Mouse (Mus musculus) cerebellum, adult 2 months (tissue): ENCODE results near the gene Popdc3. TPM values are rescaled to one million over a fixed set of nuclear protein-coding genes. Genes with fewer than 3 reads are reported as not detected.

Experiments used
- DNase-seq, 2 experiments: peaks; one replicate each; pipeline ENCODE4 v3.0.0; 2021
- H3K27ac ChIP-seq: fragments of 200-500 bp; 2 replicates; pipeline ENCODE4 v1.5.1; 2012; ENCODE audit warnings: low read length, control low read depth, inconsistent platforms; ENCODE audit not compliant: insufficient read depth
- H3K27me3 ChIP-seq: fragments of 200-500 bp; 2 replicates; pipeline ENCODE4 v1.6.1; 2012; ENCODE audit warnings: inconsistent platforms, mild to moderate bottlenecking, low read length, moderate library complexity; ENCODE audit not compliant: control insufficient read depth, insufficient read depth
- H3K4me1 ChIP-seq: fragments of 200-500 bp; 2 replicates; pipeline ENCODE4 v1.6.1; 2011; ENCODE audit warnings: low read length; ENCODE audit not compliant: control insufficient read depth, insufficient read depth
- H3K4me3 ChIP-seq: fragments of 200-500 bp; replicated peaks from 2 replicates; pipeline ENCODE3; 2011; ENCODE audit warnings: mild to moderate bottlenecking, low read depth, low read length, control low read depth; ENCODE audit not compliant: insufficient read depth
- CTCF ChIP-seq: fragments of 200-500 bp; IDR thresholded peaks from 2 replicates; pipeline ENCODE4 v1.5.1; 2011; ENCODE audit warnings: low read depth, mild to moderate bottlenecking, control low read depth, low read length, moderate library complexity, borderline replicate concordance; ENCODE audit not compliant: insufficient read depth
- POLR2A ChIP-seq: fragments of 200-500 bp; IDR thresholded peaks from 2 replicates; pipeline ENCODE4 v1.6.1; 2011; ENCODE audit warnings: low read length, control low read depth, borderline replicate concordance; ENCODE audit not compliant: insufficient read depth
- WGBS: fragments of 180-500 bp; shearing (Covaris S2); methylation state at CpG from one replicate; pipeline ENCODE4 v1.1.7; 2018; 5-methylcytosine and 5-hydroxymethylcytosine counted together
- polyA plus RNA-seq: library from polyadenylated mRNA; depleted of rRNA; stranded (reverse); fragments of >200 nt; gene quantifications from 2 replicates; pipeline ENCODE4 v1.2.3, GENCODE M21; 2012

Popdc3 gene
- polyA plus RNA-seq, 1 experiment = 2.1 TPM

DNA sequence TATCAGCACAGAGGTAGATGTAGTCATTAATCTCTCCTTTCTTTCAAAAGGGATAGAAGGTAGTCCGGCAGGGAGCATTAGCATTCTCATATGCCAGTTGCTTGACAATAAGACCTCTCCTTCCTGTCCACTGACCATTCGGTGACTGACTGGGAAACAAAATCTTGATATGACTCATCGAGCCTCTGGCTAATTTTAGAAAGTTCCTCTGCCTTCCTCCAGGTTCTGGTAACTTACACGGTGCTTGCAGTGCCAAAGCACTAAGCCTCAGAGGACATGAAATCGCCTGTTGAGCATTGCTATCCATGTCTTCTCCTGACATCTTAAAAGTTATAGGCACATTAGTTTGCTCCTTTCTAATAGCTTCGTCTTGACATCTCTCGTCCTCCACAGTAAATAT lies 38.8 kb downstream of the Popdc3 start:
- no peak overlapping the region for H3K4me3 ChIP-seq
- 77% methylated on average over 7 of the region's 7 CpGs for WGBS

DNA sequence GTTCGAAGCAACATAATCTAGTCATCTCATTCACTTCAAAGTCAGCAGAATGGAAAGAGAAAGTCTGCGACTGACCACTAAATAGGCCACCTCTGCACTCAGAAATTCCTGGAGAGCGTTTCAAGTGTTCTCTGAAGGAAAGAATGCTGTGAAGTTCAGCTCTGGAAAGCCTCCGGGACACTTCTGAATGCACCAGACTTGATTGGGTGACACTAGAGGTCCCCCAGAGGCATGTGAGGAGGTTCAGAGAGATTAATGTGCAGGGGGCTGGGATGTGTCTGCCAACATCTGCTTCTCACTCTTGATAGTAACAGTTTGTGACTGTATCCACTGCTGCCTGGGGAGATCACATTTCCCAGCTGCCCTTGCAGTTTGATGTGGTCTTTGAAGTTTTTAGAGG lies 52.1 kb downstream of the Popdc3 start:
- no peak for TF ChIP-seq POLR2A
- TF ChIP-seq CTCF = no peak
- Histone ChIP-seq H3K4me1 (no peaks in the 10 kb centered on the region), H3K4me3 (no peak overlapping the region), H3K27ac (no peak overlapping the region), H3K27me3 (no peaks in the 10 kb centered on the region)
- WGBS = 24% methylated on average over 4 of the region's 4 CpGs
- DNase-seq = no peak

More for the DNA sequence above, 38.8 kb downstream of the Popdc3 start:
- Histone ChIP-seq H3K4me1 (no peaks in the 10 kb centered on the region), H3K27me3 (no peaks in the 10 kb centered on the region), H3K27ac (no peak overlapping the region)
- no peak for DNase-seq
- TF ChIP-seq CTCF (no peak), POLR2A (no peak)

DNA sequence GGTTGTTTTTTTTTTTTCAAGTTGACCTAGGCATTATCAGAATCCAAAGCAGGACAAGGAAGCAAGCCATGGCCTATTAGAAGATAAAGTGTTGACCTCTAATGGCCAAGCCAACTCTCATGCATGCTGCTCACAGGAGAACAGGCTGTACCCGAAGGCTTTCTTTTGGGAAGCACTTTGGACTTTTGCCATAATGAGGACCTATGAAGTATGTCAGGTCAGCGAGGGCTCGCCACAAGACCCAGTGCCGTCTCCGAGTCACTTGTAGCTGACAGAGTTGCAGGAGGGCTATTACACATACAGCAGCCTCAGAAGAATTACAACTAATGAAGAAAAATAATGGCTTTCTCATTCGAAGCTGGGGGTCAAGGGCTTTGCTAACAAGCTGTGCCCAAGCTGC lies 55.5 kb downstream of the Popdc3 start:
- Histone ChIP-seq H3K27ac (no peak overlapping the region), H3K4me3 (no peak overlapping the region), H3K4me1 (no peaks in the 10 kb centered on the region), H3K27me3 (no peaks in the 10 kb centered on the region)
- 68% methylated on average over 6 of the region's 6 CpGs for WGBS
- TF ChIP-seq POLR2A (no peak), CTCF (no peak)
- no peak for DNase-seq

DNA sequence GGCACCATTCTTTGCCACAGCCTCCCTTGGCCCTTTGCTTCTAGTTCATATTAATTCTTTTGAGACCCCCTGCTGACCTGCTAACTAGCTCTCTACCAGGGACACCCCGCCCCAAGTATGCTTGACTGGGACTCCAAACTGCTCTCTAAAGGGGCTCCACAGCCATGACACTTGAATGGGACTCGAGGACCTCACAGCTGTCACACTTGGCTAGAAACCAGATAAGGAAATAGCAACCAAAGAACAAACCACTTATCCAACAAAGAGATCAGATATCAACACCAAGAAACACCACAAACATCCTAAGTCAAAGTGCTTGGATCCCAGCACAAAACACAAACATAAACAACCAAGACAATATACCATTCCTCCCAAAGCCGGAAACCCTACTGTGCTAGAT lies 58.4 kb downstream of the Popdc3 start:
- Histone ChIP-seq H3K4me1 (no peaks in the 10 kb centered on the region), H3K4me3 (no peak overlapping the region), H3K27ac (no peak overlapping the region), H3K27me3 (no peaks in the 10 kb centered on the region)
- DNase-seq = no peak
- WGBS = 22% methylated on average over 3 of the region's 3 CpGs
- no peak for TF ChIP-seq POLR2A
- TF ChIP-seq CTCF = no peak

DNA sequence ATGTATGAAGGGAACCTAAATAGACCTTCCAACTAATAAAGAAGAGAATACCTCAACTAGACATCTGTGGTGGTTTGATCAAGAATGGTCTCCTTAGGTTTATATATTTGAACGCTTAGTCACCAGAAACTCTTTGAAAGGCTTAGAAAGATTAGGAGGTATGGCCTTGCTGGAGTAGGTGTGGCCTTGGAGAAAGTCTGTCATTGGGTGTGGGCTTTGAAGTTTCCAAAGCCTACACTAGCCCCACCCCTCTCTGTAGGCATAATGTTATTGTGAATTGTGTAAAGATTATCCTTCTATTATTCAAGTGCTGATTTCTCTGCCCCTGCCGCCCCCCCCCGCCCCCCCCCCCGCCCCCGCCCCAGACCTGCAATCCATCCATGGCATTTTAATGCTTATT lies 59.6 kb downstream of the Popdc3 start:
- no peak for DNase-seq
- Histone ChIP-seq H3K4me3 (no peak overlapping the region), H3K27ac (no peak overlapping the region), H3K27me3 (no peaks in the 10 kb centered on the region), H3K4me1 (no peaks in the 10 kb centered on the region)
- WGBS = 79% methylated on average over 5 of the region's 5 CpGs
- TF ChIP-seq CTCF = no peak

DNA sequence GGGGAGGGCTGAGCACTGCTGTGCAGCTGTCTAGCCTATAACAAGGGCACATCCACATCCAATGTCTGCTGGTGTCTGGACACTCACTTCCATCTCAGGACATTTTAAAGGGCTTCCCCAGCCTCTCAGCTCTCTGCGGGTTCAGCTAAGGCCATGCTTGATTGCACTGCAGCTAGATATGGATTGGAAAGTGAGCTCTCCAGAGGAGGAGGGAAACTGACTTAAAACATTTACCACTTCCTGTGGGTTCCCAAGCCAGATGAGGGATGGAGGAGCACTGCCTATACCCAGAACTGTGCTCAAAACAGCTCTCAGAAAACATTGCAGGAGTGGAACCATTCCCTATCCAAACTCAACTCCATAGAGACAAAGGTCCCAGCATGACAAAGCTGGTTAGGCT lies 82.6 kb downstream of the Popdc3 start:
- no peaks in the 10 kb centered on the region for H3K27me3 ChIP-seq
- TF ChIP-seq CTCF = no peak
- no peaks in the 10 kb centered on the region for H3K4me1 ChIP-seq
- H3K4me3 ChIP-seq = no peak overlapping the region
- H3K27ac ChIP-seq = no peak overlapping the region
- DNase-seq = no peak
- 77% methylated on average over 1 of the region's 1 CpGs for WGBS

DNA sequence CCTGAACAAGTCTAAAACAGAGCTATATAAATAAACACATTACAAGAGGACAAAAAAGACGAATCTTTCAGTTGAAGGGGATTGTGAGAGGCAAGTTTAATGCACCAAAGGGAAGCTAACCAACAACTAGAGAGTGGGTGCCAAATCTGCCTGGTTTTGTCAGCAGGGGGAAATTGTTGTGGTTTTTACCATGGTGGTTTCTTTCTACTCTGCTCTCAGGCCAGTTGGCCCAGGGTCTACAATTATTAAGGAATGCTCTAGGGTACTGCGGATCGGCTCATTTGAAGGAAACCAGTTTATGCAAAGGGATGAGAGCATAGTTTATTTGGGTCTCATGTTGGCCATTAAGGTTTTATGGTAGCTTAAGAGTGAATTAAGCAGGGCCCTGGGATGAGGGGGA lies 84.2 kb downstream of the Popdc3 start:
- DNase-seq = no peak
- 46% methylated on average over 3 of the region's 3 CpGs for WGBS
- no peak overlapping the region for H3K4me3 ChIP-seq
- TF ChIP-seq POLR2A = no peak
- TF ChIP-seq CTCF = no peak
- no peaks in the 10 kb centered on the region for H3K27me3 ChIP-seq
- no peak overlapping the region for H3K27ac ChIP-seq
- no peaks in the 10 kb centered on the region for H3K4me1 ChIP-seq

DNA sequence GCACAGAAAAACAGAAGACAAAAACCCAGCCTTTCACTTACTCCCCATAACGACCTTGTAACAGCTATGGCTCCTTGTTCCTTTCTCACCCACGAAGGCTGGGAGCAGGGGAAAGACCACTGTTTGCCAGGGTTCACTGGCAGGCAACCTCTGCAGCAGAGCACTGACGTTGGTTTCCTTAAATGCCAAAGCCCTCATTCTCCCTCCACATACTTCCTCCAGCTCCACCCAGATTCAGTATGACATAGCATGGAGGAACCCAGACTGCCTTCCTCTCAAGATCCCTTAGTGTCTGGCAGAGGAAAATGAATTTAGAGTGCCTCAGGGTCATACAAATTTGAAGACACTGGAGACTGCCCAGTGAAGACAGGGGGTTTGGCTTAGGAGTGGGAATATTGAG lies 98.6 kb downstream of the Popdc3 start:
- no peak for DNase-seq

DNA sequence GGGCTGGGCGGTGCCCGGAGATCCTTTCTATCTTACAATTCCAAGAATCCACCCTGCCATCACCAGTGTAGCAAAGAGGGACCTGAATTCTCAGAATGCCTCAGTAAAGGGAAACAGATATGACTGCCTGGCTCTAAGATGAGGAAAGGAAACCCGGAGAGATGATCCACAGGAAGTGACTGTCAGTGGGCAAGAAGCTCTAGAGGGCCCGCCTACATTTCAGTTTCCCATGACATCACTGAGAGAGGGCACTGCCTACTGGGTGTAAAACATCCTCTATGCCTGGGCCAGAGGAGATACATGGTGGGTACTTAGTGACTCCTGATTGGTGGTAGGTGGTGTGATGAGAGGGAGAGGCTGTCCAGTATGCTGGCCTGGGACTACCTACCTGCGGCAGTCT lies 99.1 kb downstream of the Popdc3 start:
- 86% methylated on average over 5 of the region's 5 CpGs for WGBS
- H3K27ac ChIP-seq = no peak overlapping the region
- no peak overlapping the region for H3K4me3 ChIP-seq
- H3K4me1 ChIP-seq = no peaks in the 10 kb centered on the region
- no peak for DNase-seq
- TF ChIP-seq POLR2A = no peak
- no peak for TF ChIP-seq CTCF
- no peaks in the 10 kb centered on the region for H3K27me3 ChIP-seq

More for the DNA sequence above, 98.6 kb downstream of the Popdc3 start:
- Histone ChIP-seq H3K4me1 (no peaks in the 10 kb centered on the region), H3K27me3 (no peaks in the 10 kb centered on the region), H3K4me3 (no peak overlapping the region), H3K27ac (no peak overlapping the region)
- WGBS = 41% methylated on average over 3 of the region's 3 CpGs
- TF ChIP-seq POLR2A = no peak
- no peak for TF ChIP-seq CTCF
